Mouse (Mus musculus) pancreas, adult 10 weeks (tissue): ENCODE results near the gene Trim63. TPM values are rescaled to one million over a fixed set of nuclear protein-coding genes. Genes with fewer than 3 reads are reported as not detected.

ENCODE experiments used
- polyA plus RNA-seq: library from polyadenylated mRNA; stranded (reverse); fragments of 350-450 nt; fragmentation: Illumina TruSeq; extraction: RNeasy Lipid Tissue Mini Kit (QIAGEN cat#74804); gene quantifications from one replicate; pipeline ENCODE4 v1.2.3, GENCODE M21; 2015; ENCODE audit warnings: low read depth, low replicate concordance; ENCODE audit not compliant: insufficient read depth

Trim63 gene
- not detected for polyA plus RNA-seq

GRCm38 (mm10) chr4:134314876-134315275 is at the start of gene Trim63:
Gene Trim63 (plus strand): TSS chr4:134315120.

GRCm38 (mm10) chr4:134287575-134288025 is 27.3 kb upstream of the Trim63 start, which contains the start of gene Pdik1l:
Gene Pdik1l (minus strand): TSS chr4:134287895.

GRCm38 (mm10) chr4:134343071-134344031 is 28.4 kb downstream of the Trim63 start, which contains the start of gene Slc30a2:
Gene Slc30a2 (plus strand): TSS chr4:134343181.

Other genes with a start within 250 kb of the Trim63 start
- gene Cd52, start 220.0 kb upstream of the Trim63 start, polyA plus RNA-seq: 12.5 TPM
- 2.3 TPM for gene Ubxn11, start 212.6 kb upstream of the Trim63 start, polyA plus RNA-seq
- gene Sh3bgrl3, start 186.3 kb upstream of the Trim63 start, polyA plus RNA-seq: 68.4 TPM
- 12.7 TPM for gene Cep85, start 128.0 kb upstream of the Trim63 start, polyA plus RNA-seq
- gene Gm7534, start 112.1 kb upstream of the Trim63 start, polyA plus RNA-seq: not detected
- gene Catsper4, start 87.7 kb upstream of the Trim63 start, polyA plus RNA-seq: 0.65 TPM
- 4.4 TPM for gene Cnksr1, start 76.7 kb upstream of the Trim63 start, polyA plus RNA-seq
- gene E130218I03Rik, start 71.5 kb upstream of the Trim63 start, polyA plus RNA-seq: not detected
- gene Zfp593, start 69.5 kb upstream of the Trim63 start, polyA plus RNA-seq: 2.0 TPM
- not detected for gene Gm30191, start 68.2 kb upstream of the Trim63 start, polyA plus RNA-seq
- gene Grrp1, start 61.0 kb upstream of the Trim63 start, polyA plus RNA-seq: 6.8 TPM
- gene Pdik1l, start 27.2 kb upstream of the Trim63 start, polyA plus RNA-seq: 1.6 TPM
- gene Slc30a2, start 28.1 kb downstream of the Trim63 start, polyA plus RNA-seq: 1.2 TPM
- gene Extl1, start 68.7 kb downstream of the Trim63 start, polyA plus RNA-seq: 4.4 TPM
- 4.3 TPM for gene Pafah2, start 81.2 kb downstream of the Trim63 start, polyA plus RNA-seq
- 9.7 TPM for gene Stmn1, start 153.2 kb downstream of the Trim63 start, polyA plus RNA-seq
- gene Paqr7, start 181.6 kb downstream of the Trim63 start, polyA plus RNA-seq: 1.4 TPM
- gene Aunip, start 195.9 kb downstream of the Trim63 start, polyA plus RNA-seq: not detected
- 12.1 TPM for gene Mtfr1l, start 220.3 kb downstream of the Trim63 start, polyA plus RNA-seq
- 7.8 TPM for gene Selenon, start 237.0 kb downstream of the Trim63 start, polyA plus RNA-seq